Mouse (Mus musculus) urinary bladder, postnatal 0 days (tissue): Measurements from ENCODE around the gene Actrt1. TPM values are rescaled to one million over a fixed set of nuclear protein-coding genes. Genes with fewer than 3 reads are reported as not detected.

Source experiments
- polyA plus RNA-seq: library from polyadenylated mRNA; unstranded; fragments of >200 nt; fragmentation: Nextera tagmentation; extraction: Ambion mirVana; gene quantifications from 2 replicates; pipeline ENCODE4 v1.2.1, GENCODE M21; 2015

Actrt1 gene
- polyA plus RNA-seq: not detected in 2 replicates

DNA sequence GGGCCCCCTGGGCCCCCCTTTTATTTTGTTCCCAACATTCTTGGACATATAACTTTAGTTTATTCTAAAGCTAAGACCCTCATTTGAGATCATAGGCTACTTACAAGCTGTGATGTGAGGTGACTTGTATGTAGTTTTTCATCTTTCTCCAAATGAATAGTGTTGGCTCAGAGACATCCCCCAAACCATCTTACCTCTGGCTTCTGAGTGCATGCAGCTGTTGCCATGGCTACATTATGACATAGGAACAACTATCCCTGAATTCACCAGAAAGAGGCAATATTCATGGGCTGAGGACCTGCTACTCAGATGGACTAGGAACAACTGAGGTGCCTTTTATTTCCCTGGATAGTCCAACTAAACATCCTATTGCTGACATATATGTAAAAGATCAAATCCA is at the start of gene Actrt1:
Gene Actrt1 (plus strand): TSS at position 301 of the 400 bp plus-strand sequence.

